Mouse (Mus musculus): ENCODE measurements at regions not wholly inside any gene's neighbourhood (a gene's known extent, or its start where the extent isn't known, plus 50 kb on each side); places are given as distances from the start of the nearest gene placed in this dataset.

DNA sequence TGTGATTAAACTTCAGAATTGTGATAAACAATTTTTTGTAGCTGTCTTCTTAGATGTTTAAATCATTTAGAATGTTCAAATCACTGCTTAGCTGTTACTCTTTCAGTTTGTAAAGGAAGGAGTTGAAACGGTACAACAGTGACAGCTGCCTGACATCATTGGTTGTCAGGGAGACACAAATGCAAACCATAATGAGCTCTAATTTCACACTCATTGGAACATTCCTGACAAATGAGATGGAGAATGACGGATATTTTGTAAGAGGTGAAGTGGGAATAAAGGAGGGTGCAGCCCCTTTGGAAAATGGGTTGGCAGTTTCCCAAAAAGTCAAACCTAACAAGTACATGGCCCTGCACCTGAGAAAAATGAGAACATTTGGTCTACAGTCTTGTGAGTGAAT, 62.5 kb downstream of the Rad51ap2 start:
- WGBS: 12% methylated on average over 2 of the region's 2 CpGs
- ATAC-seq (no peak), DNase-seq (ENCODE audit: low spot score) (peak; percentile 13)
- TF ChIP-seq CTCF (IDR thresholded peaks at IDR 0.05; ENCODE audit: low read depth): no peak
- no peak overlapping the region for H3K9ac ChIP-seq (replicated peaks; ENCODE audit: low read length)
- H3K4me2 ChIP-seq (ENCODE audit: low read depth, low read length): no peak overlapping the region
- no peaks in the 10 kb centered on the region for H3K9me3 ChIP-seq (ENCODE audit: low read length)
- no peaks in the 10 kb centered on the region for H3K27me3 ChIP-seq (ENCODE audit: insufficient read depth, low read length)
- H3K27ac ChIP-seq: no peak overlapping the region
- no peak overlapping the region for H3K4me3 ChIP-seq (ENCODE audit: low read length)
- H3K36me3 ChIP-seq (ENCODE audit: insufficient read depth, low read length): no peaks in the 10 kb centered on the region
- no peaks in the 10 kb centered on the region for H3K4me1 ChIP-seq (ENCODE audit: insufficient read depth, low read length)

DNA sequence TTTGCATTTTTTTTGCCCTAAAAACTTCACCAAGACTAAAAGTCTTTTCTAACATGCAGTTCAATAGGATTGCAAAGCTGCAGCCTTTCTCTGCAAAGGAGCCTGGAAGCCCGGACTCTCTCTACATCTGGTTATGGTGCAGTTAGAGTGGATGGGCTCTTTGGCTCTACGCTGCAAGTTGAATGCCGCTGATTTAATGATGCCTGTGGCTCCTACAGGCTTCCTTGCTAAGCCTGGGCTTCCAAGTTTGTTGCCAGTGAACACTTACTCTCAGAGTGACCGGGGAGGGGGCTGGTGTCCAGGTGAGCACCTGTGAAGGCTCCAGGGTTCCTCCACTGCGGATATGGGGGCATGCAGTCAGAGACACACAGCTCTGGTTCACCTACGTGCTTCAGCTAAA, 107.0 kb downstream of the Rad51ap2 start:
- ATAC-seq (no peak), DNase-seq (ENCODE audit: low spot score) (no peak)
- Histone ChIP-seq H3K9me3 (ENCODE audit: low read length) (no peaks in the 10 kb centered on the region), H3K36me3 (ENCODE audit: insufficient read depth, low read length) (no peaks in the 10 kb centered on the region), H3K27me3 (ENCODE audit: insufficient read depth, low read length) (no peaks in the 10 kb centered on the region), H3K4me3 (ENCODE audit: low read length) (no peak overlapping the region), H3K4me2 (ENCODE audit: low read depth, low read length) (no peak overlapping the region), H3K27ac (no peak overlapping the region), H3K4me1 (ENCODE audit: insufficient read depth, low read length) (no peaks in the 10 kb centered on the region), H3K9ac (replicated peaks; ENCODE audit: low read length) (no peak overlapping the region)
- no peak for TF ChIP-seq CTCF (IDR thresholded peaks at IDR 0.05; ENCODE audit: low read depth)
- WGBS: 81% methylated on average over 6 of the region's 6 CpGs

DNA sequence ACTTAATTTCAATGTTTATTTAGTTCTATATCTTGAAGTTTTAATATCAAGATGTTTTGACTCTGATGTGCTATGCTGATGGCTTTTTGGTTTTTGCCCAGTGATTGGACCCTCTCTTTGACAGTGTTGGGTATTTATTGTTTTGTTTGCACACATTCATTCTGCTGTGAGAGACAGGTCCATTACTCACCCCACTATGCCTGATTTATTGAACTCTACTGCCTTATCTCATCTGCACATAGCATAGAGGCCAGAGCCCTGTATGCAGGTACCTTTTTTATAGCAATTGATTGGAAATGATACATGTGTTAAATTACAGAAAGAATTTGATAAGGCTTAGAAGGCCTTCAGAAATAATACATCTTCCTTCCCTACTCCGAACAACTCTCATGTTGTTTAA, 114.3 kb downstream of the Rad51ap2 start:
- Histone ChIP-seq H3K4me2 (ENCODE audit: low read depth, low read length) (no peak overlapping the region), H3K27me3 (ENCODE audit: insufficient read depth, low read length) (no peaks in the 10 kb centered on the region), H3K4me1 (ENCODE audit: insufficient read depth, low read length) (no peaks in the 10 kb centered on the region), H3K27ac (no peak overlapping the region), H3K9ac (replicated peaks; ENCODE audit: low read length) (no peak overlapping the region), H3K4me3 (ENCODE audit: low read length) (no peak overlapping the region), H3K9me3 (ENCODE audit: low read length) (no peaks in the 10 kb centered on the region), H3K36me3 (ENCODE audit: insufficient read depth, low read length) (no peaks in the 10 kb centered on the region)
- ATAC-seq (no peak), DNase-seq (ENCODE audit: low spot score) (no peak)
- 85% methylated on average over 1 of the region's 1 CpGs for WGBS
- no peak for TF ChIP-seq CTCF (IDR thresholded peaks at IDR 0.05; ENCODE audit: low read depth)

DNA sequence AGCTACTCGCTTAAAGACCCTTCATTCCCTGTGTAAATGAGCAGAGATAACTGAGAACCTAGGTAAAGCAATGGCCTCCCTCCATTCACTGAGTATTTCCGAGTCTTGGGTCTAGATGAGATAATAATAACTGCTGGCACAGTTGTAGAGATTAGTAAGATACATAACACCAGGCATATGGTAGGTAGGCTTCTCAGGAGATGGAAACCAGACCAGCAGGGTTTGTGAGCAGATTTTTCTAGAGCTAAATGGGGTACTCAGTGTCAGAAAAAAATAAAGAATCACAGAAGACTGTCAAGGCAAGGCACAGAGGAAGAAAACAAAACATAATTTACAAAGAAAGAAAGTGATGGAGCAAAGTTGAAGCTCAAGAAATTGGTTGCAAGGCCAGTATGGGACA, 148.1 kb downstream of the Rad51ap2 start:
- H3K4me1 ChIP-seq (ENCODE audit: insufficient read depth, low read length): no peaks in the 10 kb centered on the region
- WGBS: 81% methylated on average over 2 of the region's 2 CpGs
- no peak for ATAC-seq
- H3K4me3 ChIP-seq (ENCODE audit: low read length): no peak overlapping the region
- H3K9me3 ChIP-seq (ENCODE audit: low read length): no peaks in the 10 kb centered on the region
- no peaks in the 10 kb centered on the region for H3K27me3 ChIP-seq (ENCODE audit: insufficient read depth, low read length)
- H3K27ac ChIP-seq: no peak overlapping the region
- H3K36me3 ChIP-seq (ENCODE audit: insufficient read depth, low read length): no peaks in the 10 kb centered on the region
- H3K4me2 ChIP-seq (ENCODE audit: low read depth, low read length): no peak overlapping the region
- TF ChIP-seq CTCF (IDR thresholded peaks at IDR 0.05; ENCODE audit: low read depth): no peak
- no peak overlapping the region for H3K9ac ChIP-seq (replicated peaks; ENCODE audit: low read length)
- DNase-seq (ENCODE audit: low spot score): no peak

DNA sequence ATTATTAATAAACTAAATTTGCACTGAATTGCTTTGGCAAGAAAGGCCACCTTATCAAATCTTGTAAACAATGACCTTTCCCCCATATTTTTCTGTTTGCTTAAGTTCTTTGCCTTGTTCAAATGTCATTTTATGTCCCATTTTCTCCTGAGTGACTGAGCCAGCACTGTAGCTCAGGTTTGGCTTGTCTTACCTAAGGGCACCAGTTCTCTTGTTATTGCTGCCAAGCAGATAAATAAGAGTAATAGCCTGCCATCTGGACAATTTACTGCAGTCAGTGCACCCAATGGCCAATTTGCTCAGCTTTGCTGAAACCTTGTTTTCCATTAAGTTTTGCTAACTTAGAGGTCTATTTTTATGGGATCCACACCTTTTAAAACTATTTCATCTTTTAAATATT, 152.9 kb downstream of the Rad51ap2 start:
- no peaks in the 10 kb centered on the region for H3K4me1 ChIP-seq (ENCODE audit: insufficient read depth, low read length)
- no peaks in the 10 kb centered on the region for H3K27me3 ChIP-seq (ENCODE audit: insufficient read depth, low read length)
- no peak for TF ChIP-seq CTCF (IDR thresholded peaks at IDR 0.05; ENCODE audit: low read depth)
- H3K9ac ChIP-seq (replicated peaks; ENCODE audit: low read length): no peak overlapping the region
- ATAC-seq (no peak), DNase-seq (ENCODE audit: low spot score) (no peak)
- no peaks in the 10 kb centered on the region for H3K36me3 ChIP-seq (ENCODE audit: insufficient read depth, low read length)
- no peak overlapping the region for H3K4me3 ChIP-seq (ENCODE audit: low read length)
- no peak overlapping the region for H3K27ac ChIP-seq
- no peaks in the 10 kb centered on the region for H3K9me3 ChIP-seq (ENCODE audit: low read length)
- no peak overlapping the region for H3K4me2 ChIP-seq (ENCODE audit: low read depth, low read length)

DNA sequence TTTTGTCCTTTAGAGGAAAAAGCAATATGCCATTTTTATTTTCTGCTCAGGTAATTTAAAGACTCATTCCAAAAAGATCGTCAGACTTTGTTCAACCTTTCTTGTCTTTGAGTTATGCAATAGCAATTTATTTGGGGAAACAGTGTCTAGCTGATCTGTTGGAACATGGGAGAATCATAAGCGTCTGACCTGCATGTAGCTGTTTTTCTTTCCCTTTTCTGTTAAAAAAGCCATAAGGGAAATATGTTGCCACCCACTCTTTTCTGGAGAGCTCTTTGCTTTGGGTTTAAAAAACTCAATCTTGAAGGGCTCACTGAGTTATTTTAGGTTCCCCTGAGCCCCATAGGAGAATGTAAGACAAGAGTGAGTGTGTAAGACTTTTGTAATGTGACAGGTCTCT, 155.8 kb downstream of the Rad51ap2 start:
- no peaks in the 10 kb centered on the region for H3K4me1 ChIP-seq (ENCODE audit: insufficient read depth, low read length)
- H3K27ac ChIP-seq: no peak overlapping the region
- WGBS: 91% methylated on average over 2 of the region's 2 CpGs
- H3K4me2 ChIP-seq (ENCODE audit: low read depth, low read length): no peak overlapping the region
- DNase-seq (ENCODE audit: low spot score) (no peak), ATAC-seq (no peak)
- H3K36me3 ChIP-seq (ENCODE audit: insufficient read depth, low read length): no peaks in the 10 kb centered on the region
- no peaks in the 10 kb centered on the region for H3K27me3 ChIP-seq (ENCODE audit: insufficient read depth, low read length)
- H3K4me3 ChIP-seq (ENCODE audit: low read length): no peak overlapping the region
- no peaks in the 10 kb centered on the region for H3K9me3 ChIP-seq (ENCODE audit: low read length)
- no peak overlapping the region for H3K9ac ChIP-seq (replicated peaks; ENCODE audit: low read length)
- TF ChIP-seq CTCF (IDR thresholded peaks at IDR 0.05; ENCODE audit: low read depth): no peak

DNA sequence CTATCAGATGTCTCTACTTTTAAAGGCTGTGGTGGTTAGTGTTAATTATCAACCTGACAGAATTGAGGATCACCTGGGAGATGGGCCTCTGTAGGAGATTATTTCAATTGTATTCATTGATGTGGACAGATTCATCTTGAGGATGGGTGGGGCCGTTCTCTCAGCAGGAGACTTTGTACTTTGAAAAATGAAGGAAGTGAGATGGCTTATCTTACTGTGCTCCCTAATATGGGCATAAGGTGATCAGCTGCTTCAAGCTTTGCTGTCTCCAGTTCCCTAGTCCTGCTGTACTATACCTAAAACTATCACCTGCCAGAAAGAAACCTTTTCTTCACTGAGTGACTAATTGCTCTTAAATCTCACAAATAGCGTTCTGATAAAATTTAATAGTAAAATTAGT, 159.4 kb downstream of the Rad51ap2 start:
- Histone ChIP-seq H3K4me1 (ENCODE audit: insufficient read depth, low read length) (no peaks in the 10 kb centered on the region), H3K9me3 (ENCODE audit: low read length) (no peaks in the 10 kb centered on the region), H3K9ac (replicated peaks; ENCODE audit: low read length) (no peak overlapping the region), H3K4me2 (ENCODE audit: low read depth, low read length) (no peak overlapping the region), H3K27ac (no peak overlapping the region), H3K36me3 (ENCODE audit: insufficient read depth, low read length) (no peaks in the 10 kb centered on the region), H3K4me3 (ENCODE audit: low read length) (no peak overlapping the region), H3K27me3 (ENCODE audit: insufficient read depth, low read length) (no peaks in the 10 kb centered on the region)
- DNase-seq (ENCODE audit: low spot score): no peak
- no peak for ATAC-seq
- 84% methylated on average over 2 of the region's 2 CpGs for WGBS
- no peak for TF ChIP-seq CTCF (IDR thresholded peaks at IDR 0.05; ENCODE audit: low read depth)
